Mouse (Mus musculus): ENCODE data around the gene Dact3.

The Dact3 gene

GRCm38 (mm10) chr7:16875310-16875325, at the start of gene Dact3:
TSS of gene Dact3 (plus strand) at chr7:16875317.
- DNase-seq (ENCODE audit: low read depth, low spot score): no peak

GRCm38 (mm10) chr7:16825785-16826184, 49.3 kb upstream of the Dact3 start:
- no peak for DNase-seq (ENCODE audit: low read depth, low spot score)

DNA sequence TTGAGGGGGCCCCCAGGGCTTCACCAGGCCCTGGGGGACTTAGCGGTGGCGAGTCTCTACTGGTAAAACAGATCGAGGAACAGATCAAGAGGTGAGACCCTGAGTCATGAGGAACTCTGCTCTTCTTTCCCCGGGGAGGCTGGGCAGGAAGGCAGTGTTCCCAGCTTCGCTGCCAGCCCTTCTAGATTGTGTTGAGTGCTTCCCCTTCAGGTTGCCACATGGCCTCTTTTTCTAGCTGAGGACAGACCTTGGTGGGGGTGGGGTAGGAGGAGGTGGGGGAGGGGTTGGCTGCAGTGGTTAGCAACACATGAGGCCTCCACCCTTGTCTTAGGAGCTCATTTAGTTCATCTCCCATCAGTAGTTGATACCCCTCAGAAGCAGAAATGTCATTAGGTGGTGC, 48.5 kb upstream of the Dact3 start:
- DNase-seq (ENCODE audit: low read depth, low spot score): no peak

GRCm38 (mm10) chr7:16827274-16827673, 47.8 kb upstream of the Dact3 start:
- DNase-seq (ENCODE audit: low read depth, low spot score): no peak

- no peak for DNase-seq (ENCODE audit: low read depth, low spot score)
These were observed 44.7 kb upstream of the Dact3 start for GRCm38 (mm10) chr7:16830449-16830848.

DNA sequence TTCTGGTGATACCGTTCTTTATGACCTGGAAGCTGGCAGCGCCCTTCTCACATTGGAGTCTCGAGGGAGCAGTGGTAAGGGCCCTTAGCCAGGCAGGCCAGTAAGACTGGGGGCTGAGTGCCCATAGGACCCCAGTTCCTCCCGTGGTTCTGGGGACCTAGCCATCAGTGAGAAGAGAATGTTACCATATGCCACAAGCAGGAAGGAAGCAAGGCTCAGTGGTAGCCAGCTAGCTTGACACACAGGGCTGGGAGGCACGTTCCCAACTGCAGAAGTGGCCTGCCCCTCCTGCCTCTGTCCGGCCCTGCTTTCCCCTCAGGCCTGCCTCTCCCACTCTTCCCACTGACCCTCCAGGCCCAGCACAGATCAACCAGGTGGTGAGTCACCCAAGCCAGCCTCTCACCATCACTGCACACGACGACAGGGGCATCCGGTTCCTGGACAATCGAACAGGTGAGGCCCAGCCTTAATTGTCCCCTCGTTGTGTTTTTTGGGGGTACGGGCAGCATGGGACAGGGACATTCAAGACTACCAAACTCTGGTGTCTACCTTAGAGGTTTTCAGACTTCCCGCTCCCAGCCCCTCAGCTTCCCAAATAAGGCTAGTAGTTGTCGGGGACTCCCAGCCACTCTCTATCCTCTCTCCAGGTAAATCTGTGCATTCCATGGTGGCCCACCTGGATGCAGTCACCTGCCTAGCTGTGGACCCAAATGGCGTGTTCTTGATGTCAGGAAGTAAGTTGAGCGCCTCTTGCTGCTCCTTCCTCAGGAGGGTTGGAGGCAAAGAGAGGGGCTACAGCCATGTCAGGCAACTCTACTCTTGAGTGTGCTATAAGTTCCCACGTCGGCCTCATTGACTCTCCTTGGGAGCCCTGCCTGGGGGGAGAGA, 37.0 kb upstream of the Dact3 start:
- no peak for DNase-seq (ENCODE audit: low read depth, low spot score)

GRCm38 (mm10) chr7:16838804-16839426, 36.2 kb upstream of the Dact3 start:
- DNase-seq (ENCODE audit: low read depth, low spot score): no peak

DNA sequence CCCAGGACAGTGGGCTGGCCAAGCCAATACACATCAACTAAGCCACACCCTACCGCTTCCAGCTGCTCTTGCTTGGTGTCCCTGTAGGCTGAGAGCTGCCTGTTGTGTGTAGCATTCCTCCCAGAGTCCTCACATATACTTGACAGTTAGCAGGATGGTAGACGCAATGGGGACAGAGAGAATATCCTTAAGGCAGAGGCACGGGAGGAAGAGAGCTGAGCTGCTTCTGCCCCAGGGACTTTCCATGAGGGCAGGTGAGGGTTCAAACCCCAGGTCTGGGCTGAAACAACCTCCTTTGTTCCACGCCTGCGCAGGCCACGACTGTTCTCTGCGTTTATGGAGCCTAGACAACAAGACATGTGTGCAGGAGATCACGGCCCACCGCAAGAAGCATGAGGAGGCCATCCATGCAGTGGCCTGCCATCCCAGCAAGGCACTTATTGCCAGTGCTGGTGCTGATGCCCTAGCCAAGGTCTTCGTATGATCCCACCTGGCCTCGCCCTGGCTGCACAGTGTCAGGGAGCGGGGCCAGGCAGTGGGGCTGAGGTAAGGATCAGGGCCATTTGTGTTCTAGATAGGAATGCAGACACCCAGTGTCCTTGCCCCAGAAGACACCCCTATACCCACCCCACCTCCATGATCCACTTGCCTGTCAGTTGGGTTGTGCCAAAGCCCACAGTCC, 35.5 kb upstream of the Dact3 start:
- DNase-seq (ENCODE audit: low read depth, low spot score): no peak

GRCm38 (mm10) chr7:16840109-16840491, 35.0 kb upstream of the Dact3 start:
- no peak for DNase-seq (ENCODE audit: low read depth, low spot score)

DNA sequence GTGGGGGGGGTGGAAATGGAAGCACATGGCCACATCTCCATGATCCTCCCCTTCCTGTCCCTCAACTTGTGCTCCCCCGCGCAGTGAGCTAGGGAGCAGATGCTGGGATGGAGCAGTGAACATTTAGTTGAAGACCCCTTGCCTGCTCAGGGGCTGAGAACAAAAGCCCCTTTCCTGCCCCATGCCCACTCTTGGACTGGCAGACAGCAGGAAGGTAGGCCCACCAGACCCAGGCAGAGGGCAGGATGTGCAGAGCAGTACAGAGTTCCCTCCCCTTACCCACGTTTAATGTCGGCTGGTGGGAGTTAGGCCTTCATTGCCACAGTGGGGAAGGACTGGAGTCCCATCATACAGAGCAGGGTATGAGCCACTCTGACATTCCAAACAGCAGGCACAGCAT, 34.0 kb upstream of the Dact3 start:
- no peak for DNase-seq (ENCODE audit: low read depth, low spot score)

GRCm38 (mm10) chr7:16841561-16842560, 33.3 kb upstream of the Dact3 start:
- no peak for DNase-seq (ENCODE audit: low read depth, low spot score)

DNA sequence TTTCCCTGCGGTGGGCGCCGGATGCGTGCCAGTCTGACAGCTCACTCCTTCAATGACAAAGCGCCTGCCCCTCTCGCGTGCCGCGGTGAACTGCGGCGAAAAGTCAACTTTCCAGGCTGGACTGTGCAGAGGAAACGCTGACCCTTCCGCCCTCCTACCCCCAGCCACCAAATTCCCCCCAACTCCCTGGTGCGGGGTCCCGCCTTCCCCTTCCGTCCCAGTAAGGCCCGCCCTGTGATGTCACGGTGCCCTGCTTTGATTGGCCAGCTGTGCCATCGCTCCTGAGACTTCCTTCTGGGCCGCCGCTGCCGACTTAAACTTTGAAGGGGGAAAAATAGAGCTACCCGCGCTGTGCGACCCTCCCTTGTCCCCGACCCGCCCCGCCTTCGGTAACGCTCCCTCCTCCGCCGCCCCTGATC, 32.5 kb upstream of the Dact3 start, which contains the start of gene Prkd2:
TSS of gene Prkd2 (plus strand) at position 258 of the 419 bp plus-strand sequence.
- DNase-seq (ENCODE audit: low read depth, low spot score): no peak

DNA sequence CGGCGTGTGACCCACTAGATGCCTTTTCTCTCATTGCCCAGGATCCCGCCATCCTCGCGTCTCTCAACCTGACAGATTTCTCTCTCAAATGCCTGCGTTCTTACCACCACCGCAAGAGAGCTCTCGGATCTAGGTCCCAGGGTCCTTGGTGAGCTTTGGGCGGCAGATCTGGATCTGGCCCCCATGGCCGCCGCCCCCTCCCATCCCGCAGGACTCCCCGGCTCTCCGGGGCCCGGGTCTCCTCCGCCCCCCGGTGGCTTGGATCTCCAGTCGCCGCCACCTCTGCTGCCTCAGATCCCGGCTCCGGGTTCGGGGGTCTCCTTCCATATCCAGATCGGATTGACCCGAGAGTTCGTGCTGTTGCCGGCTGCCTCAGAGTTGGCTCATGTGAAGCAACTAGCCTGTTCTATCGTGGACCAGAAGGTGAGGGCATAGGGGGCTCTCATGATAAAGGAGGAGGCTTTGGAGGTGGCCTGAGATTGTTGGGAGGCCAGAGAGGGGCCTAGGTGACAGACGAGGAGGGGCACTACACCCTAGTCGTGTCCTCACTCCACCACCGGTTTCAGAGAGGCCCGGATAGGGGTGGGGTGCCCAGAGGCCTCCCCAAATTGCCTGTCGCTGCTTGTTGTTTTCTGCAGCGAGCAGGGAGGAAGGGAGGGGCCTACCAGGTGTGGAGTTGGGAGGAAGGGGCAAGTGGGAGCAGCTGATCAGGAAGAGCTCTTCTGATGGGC, 31.5 kb upstream of the Dact3 start:
- DNase-seq (ENCODE audit: low read depth, low spot score): no peak

DNA sequence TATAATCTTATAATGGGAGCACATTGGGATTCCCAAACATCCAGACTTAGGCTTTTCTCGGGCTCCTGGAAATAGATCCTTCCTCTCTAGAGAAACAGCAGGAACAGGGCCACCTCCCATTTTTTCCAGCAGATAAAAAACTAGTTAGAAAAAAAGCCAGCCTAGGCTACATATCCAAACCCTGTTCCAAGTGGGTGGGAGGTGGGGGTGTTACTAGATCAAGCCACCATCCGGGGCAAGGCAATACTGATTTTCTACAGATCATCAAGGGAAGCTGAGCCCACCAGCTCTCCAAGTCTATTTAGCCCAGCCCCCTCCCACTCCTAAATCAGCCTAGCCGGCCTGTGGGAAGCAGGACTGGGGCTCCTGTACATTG, 30.4 kb upstream of the Dact3 start:
- DNase-seq (ENCODE audit: low read depth, low spot score): no peak

DNA sequence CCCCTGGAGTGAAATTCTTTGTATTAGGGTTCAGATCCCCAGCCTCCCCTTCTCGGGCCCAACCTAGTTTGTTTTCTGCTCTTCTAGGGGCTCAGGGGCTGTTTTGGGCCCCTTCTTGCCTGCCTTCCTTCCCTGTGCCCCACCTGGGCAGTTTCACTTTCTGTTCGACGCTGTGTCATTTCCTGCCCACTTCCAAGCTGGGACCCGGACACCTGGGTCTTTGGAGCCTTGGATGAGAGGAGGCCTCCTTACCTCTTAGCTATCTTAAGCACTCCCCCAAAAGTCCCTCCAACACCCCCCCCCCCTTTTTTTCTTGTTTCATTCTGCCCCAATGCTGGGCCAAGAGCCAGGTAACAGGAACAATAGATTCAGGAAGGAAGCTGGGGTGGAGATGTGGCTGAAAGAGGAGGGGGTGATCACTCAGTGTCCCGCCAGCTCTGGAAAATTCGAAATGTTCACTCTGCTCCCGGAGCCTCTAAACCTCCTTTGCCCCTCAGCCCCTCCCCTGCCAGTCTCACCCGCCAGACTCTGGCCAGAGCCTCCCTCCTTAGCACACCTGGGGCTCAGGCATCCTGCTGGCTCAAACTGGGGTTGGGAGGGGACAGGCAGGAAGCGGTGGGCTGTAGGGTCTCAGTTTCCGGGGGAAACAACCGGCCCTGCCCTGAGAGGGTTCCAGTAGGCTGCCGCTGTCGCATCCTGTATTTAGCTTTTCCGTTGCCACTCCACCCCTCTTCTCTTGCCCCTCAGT, 29.9 kb upstream of the Dact3 start:
- DNase-seq (ENCODE audit: low read depth, low spot score): no peak

DNA sequence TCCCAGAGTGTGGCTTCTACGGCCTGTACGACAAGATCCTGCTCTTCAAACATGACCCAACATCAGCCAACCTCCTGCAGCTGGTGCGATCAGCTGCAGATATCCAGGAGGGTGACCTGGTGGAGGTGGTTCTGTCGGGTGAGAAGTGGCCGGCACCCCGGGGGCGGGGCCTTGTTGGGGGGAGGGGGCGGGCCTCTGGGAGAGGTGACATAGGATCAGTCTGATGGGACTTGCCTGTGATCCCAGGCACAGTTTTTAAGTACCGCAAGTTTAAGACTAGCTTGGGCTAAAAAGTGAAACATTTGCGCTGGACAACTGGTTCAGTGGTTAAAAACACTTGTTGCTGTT, 29.3 kb upstream of the Dact3 start:
- no peak for DNase-seq (ENCODE audit: low read depth, low spot score)

DNA sequence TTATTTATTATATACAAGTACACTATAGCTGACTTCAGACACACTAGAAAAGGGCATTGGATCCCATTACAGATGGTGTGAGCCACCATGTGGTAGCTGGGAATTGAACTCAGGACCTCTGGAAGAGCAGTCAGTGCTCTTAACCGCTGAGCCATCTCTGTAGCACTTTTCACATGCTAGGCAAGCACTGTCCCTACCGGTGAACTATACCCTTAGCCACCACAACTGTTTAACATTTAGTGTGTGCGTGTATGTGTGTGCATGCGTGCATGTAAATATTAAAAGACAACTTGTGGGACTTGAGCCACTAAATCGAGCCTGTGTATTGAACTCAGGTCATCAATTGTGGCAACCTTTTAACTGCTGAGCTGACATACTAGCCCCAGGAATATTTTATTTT, 28.3 kb upstream of the Dact3 start:
- no peak for DNase-seq (ENCODE audit: low read depth, low spot score)

DNA sequence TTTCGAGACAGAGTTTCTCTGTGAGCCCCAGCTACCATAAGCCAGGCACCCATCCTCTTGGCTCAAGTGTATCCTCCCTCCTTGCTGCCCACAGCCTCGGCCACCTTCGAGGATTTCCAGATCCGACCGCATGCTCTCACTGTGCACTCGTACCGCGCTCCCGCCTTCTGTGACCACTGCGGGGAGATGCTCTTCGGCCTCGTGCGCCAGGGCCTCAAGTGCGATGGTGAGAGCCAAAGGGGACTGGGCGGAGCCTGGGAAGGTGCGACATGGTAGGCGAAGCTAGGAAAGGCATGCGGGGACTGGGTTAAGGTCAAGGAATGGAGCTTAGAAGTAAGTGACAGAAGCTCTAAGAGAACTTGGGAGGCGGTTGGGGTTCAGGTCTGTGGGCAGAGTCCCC, 27.6 kb upstream of the Dact3 start:
- no peak for DNase-seq (ENCODE audit: low read depth, low spot score)

DNA sequence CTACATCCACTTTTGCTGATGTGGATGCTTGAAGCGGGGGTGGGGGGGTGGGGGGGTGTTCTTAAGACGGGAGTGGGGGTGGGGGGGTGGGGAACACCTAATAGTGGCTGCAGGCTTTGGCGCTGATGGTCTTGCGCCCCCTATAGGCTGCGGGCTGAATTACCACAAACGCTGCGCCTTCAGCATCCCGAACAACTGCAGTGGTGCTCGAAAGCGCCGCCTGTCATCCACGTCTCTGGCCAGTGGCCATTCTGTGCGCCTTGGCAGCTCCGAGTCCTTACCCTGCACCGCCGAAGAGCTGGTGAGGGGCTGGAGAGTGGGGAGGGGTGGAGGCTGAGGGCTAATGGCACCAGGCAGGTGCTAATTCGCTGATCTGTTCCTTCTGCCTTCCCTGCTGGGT, 26.5 kb upstream of the Dact3 start:
- DNase-seq (ENCODE audit: low read depth, low spot score): no peak

DNA sequence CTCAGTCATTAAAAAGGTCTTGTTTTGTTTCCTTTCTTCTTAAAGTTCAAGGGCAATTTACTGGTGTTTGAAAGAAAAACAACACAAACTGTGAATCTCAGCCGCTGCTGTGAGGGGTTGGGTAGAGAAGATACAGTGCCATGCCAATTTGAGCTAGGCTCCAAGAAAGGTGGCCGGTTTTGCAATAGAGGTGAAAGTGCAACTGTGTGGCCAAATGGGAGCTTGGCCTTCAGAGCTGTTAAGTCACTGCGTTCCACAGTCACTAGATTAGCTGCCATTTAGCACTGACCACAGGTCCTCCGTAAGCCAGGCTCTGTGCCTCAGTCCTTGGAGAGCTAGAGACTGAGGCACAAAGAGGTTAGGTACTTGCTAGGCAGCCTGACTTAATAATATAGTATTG, 23.5 kb upstream of the Dact3 start:
- DNase-seq (ENCODE audit: low read depth, low spot score): no peak

DNA sequence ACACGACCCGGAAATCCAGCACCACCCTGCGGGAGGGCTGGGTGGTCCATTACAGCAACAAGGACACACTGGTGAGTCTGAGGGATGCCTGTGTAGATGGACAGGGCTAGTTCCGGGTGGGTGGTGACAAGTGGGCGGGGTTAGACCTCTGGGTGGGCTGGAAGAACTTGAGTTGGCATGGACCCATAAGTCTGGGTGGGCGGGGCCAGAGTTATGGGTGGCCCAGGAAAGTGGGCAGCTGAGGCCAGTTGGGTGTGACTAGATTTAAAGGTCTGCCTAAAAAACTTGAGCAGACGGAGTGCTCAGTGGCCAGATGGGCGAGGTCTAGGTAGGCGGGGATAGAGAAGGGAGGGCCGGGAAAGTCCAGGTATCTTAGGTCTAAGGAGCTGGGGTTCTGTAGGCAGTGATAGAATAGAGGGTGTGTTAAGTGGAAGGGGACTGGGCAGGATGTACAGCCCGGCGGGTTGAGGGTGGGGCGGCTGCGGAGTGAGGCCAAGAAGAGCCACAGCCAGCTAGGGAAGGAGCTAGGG, 21.8 kb upstream of the Dact3 start:
- no peak for DNase-seq (ENCODE audit: low read depth, low spot score)

Measured in telencephalon, adult 2 months (tissue).